Mouse (Mus musculus): Measurements from ENCODE around the gene Nup107. TPM values are rescaled to one million over a fixed set of nuclear protein-coding genes. Genes with fewer than 3 reads are reported as not detected.
"Not testable (repeated sequence)": the region's sequence is repeated elsewhere in the genome, so short reads cannot be mapped to it uniquely, and the experiment has no call there.

Nup107 gene
- total RNA-seq, 2 experiments from 2014 or later, result 4.3 to 5.5 TPM

DNA sequence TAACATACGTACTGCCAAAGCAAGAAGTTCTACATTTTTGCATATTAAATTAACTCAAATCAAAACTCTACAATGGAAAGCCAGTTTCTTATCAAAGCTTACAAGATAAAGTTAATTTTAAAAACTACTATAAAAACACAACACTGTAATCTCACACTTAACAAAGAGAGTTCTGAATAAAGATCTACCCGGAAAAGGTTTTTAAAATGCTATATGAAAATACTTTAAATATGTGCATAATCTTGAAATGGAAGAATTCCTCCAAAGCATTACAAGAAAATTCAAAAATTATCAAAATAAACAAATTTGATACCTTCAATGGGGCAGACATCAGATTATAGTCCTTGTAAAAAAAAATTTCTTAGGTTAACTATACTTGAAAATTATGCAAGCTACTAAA, 84.1 kb downstream of the Nup107 start:
- no peak for DNase-seq
- intact Hi-C loops (cut with DNase I), result loop anchor here (10.0 kb wide), 1 partner anchor 354 kb away; no protein-coding TSS in a partner anchor

DNA sequence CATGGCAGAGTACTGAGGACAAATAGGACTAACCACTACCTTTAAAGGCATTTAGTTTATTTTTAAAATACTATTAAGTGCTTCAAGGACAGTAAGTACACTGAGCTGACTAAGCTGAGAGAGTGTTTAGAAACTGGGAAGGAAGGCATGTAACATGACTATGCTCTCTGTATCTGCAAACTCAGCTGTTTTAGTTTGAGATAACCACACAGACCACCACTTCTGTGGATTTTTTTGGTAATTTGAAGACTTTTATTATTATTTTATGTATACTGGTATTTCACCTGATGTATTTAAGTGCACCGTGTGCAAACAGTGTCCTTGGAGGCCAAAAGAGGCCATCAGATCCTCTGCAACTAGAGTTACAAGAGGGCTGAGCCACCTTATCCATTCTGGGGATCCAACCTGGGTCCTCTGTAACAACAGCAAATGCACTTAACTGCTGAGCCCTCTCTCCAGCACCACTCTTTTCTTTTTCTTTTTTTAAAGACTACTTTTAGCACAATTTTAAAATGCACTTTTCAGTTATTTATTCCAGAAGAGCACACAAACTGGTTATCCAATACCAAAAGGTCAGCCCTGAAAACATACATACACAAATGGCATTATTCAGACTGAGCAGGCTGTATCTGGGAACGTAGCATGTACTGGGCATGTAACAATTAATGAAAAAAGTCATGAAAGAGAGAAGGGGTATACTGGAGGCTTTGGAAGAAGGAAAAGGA, 85.2 kb downstream of the Nup107 start:
- no peak for DNase-seq
- intact Hi-C loops (cut with DNase I), result loop anchor here (10.0 kb wide), 1 partner anchor 352 kb away; no protein-coding TSS in a partner anchor

DNA sequence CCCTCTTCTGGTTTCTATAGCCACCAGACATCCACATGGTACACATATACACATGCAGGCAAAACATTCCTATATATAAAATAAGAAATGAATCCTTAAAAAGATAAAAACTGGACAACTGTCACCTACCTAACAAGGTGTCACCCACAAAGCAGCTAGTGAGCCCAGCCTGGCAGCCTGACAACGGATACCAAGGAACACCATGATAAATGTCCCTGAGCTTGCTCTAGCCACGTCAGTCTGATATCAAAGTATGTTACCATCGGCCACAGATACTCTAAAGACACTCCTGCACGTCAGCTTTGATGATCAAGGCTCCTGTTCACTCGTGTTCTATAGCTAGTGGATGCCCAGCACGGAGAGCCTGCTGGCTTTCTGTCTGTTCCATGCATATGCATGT, 86.1 kb downstream of the Nup107 start:
- DNase-seq, result no peak
- intact Hi-C loops (cut with DNase I), result loop anchor here (10.0 kb wide), 1 partner anchor 352 kb away; no protein-coding TSS in a partner anchor

- intact Hi-C loops (cut with DNase I), result loop anchor here (10.0 kb wide), 1 partner anchor 351 kb away; no protein-coding TSS in a partner anchor
These were observed 86.7 kb downstream of the Nup107 start for GRCm38 (mm10) chr10:117705806-117706205.

DNA sequence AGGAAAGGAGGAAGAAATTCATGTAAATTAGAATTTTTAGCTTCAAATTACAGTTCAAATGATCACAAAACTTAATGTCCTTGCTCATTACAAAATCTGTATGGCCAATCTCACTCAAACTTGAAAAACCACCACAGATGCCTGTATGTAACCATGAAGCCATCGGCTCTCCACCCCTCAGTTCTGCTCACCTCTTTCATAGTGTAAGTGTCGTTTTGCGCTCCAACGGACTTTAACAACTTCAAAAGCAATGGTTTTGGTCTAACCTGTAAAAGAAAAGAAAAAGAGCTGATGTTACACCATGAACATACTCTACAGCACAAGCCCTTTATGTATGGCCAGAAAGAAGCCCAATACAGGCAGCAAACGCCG, 87.6 kb downstream of the Nup107 start:
- DNase-seq, result no peak
- intact Hi-C loops (cut with DNase I), result loop anchor here (10.0 kb wide), 1 partner anchor 350 kb away; no protein-coding TSS in a partner anchor

More at GRCm38 (mm10) chr10:117705806-117706205, 86.7 kb downstream of the Nup107 start:
- no peak for DNase-seq

GRCm38 (mm10) chr10:117704314-117704963, 88.1 kb downstream of the Nup107 start:
- DNase-seq, result not testable (repeated sequence)
- intact Hi-C loops (cut with DNase I), result loop anchor here (10.0 kb wide), 1 partner anchor 350 kb away; no protein-coding TSS in a partner anchor

DNA sequence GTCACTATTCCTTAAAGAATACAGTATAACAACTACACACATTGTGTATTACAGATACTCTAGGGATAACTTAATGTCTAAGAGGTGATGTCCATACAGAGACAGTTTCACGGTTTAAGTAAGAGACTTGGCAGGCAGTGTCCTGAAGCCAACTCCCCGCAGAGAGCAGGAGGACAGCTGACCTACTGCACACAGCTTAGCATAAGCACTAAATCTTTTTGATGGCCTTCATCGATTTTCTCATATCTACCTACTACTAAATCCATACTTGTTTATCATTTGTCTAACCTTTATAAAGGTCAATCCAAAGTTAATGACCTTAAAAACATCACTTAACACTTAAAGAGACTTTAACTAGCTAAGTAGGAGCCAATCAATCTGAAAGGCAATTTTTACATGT, 89.0 kb downstream of the Nup107 start:
- no peak for DNase-seq
- intact Hi-C loops (cut with DNase I), result loop anchor here (10.0 kb wide), 1 partner anchor 349 kb away; no protein-coding TSS in a partner anchor

DNA sequence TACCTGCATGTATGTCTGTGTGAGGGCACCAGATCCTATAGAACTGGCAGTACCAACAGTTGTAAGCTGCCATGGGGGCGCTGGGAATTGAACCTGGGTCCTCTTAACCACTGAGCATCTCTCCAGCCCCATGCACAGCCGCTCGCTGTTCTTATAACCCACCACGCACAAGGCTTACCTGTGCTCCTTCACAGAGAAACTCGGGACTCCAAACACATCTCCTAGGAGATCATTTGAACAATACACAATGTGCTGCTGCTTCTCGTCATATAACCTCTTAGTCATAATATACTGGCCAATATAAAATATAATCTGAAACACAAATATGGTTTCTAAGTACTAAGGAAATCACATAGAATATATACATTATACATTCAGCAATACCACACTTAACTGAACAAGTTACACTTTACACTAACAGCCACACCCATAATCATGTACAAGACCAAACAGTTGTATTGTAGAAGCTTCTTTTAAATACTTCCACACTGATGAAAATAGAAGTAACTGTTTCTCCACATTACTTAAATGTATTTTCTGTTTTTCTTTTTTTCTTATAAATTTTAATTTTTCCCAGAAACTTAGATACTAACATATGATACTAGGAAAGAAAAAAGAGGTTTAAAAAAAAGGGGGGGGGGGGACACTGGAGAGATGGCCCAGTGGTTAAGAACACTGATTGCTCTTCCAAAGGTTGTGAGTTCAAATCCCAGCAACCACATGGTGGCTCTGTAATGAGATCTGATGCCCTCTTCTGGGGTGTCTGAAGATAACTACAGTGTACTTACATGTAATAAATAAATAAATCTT, 90.3 kb downstream of the Nup107 start:
- intact Hi-C loops (cut with DNase I), result loop anchor here (10.0 kb wide), 1 partner anchor 347 kb away; no protein-coding TSS in a partner anchor
- no peak for DNase-seq

- DNase-seq, result no peak
- intact Hi-C loops (cut with DNase I), result loop anchor here (10.0 kb wide), 1 partner anchor 346 kb away; no protein-coding TSS in a partner anchor
These were observed 91.3 kb downstream of the Nup107 start for GRCm38 (mm10) chr10:117701034-117701829.

Other genes starting within 250 kb of the Nup107 start
- 1 to 10 TPM; 2.6 to 2.7 TPM for gene Cpm, start 163.2 kb downstream of the Nup107 start, total RNA-seq (2021)
- 10 to 100 TPM; 40.8 to 44.9 TPM for gene Mdm2, start 81.9 kb downstream of the Nup107 start, total RNA-seq (2021)
- 1 to 10 TPM; 3.5 to 5.4 TPM for gene Slc35e3, start 46.3 kb downstream of the Nup107 start, total RNA-seq (2021)
- gene Rap1b, start 53.3 kb upstream of the Nup107 start, total RNA-seq (2021), result 10 to 100 TPM; 20.2 to 22.4 TPM

Measured in gastrocnemius, postnatal 36 days (tissue).